Mouse (Mus musculus) midbrain, embryonic 15.5 days (tissue): ENCODE results near the gene Mtfr2. TPM values are rescaled to one million over a fixed set of nuclear protein-coding genes. Genes with fewer than 3 reads are reported as not detected.
A peak's percentile ranks its signal among the peaks of the same experiment; 100 is the strongest.

Experiments
- ATAC-seq: fragments of 200-750 bp; cut with Nextera tagmentation; replicated peaks from 2 replicates; pipeline ENCODE4 v1.8.0; 2017; ENCODE audit warnings: moderate TSS enrichment
- H3K27ac ChIP-seq: fragments of 300-500 bp; sonication (generic); 2 replicates; pipeline ENCODE4 v1.5.1; 2015; ENCODE audit warnings: mild to moderate bottlenecking, inconsistent platforms
- H3K27me3 ChIP-seq: fragments of 300-500 bp; sonication (generic); replicated peaks from 2 replicates; pipeline ENCODE4 v1.6.1; 2015; ENCODE audit warnings: inconsistent platforms
- H3K36me3 ChIP-seq: fragments of 300-500 bp; sonication (generic); replicated peaks from 2 replicates; pipeline ENCODE4 v1.6.1; 2015; ENCODE audit warnings: inconsistent platforms
- H3K4me1 ChIP-seq: fragments of 300-500 bp; sonication (generic); 2 replicates; pipeline ENCODE4 v1.6.1; 2015; ENCODE audit warnings: inconsistent platforms
- H3K4me2 ChIP-seq: fragments of 300-500 bp; sonication (generic); 2 replicates; pipeline ENCODE4 v1.6.1; 2015; ENCODE audit warnings: inconsistent platforms, mild to moderate bottlenecking, moderate library complexity
- H3K4me3 ChIP-seq: fragments of 300-500 bp; sonication (generic); 2 replicates; pipeline ENCODE4 v1.5.1; 2015; ENCODE audit warnings: mild to moderate bottlenecking, inconsistent platforms
- H3K9ac ChIP-seq: fragments of 300-500 bp; sonication (generic); 2 replicates; pipeline ENCODE4 v1.6.1; 2015; ENCODE audit warnings: mild to moderate bottlenecking, inconsistent platforms
- H3K9me3 ChIP-seq: fragments of 300-500 bp; sonication (generic); 2 replicates; pipeline ENCODE4 v1.6.1; 2016; ENCODE audit warnings: inconsistent platforms
- WGBS: fragments of 180-500 bp; shearing (Covaris S2); methylation state at CpG from one replicate; pipeline ENCODE4 v1.1.7; 2015; ENCODE audit warnings: mixed read lengths; 5-methylcytosine and 5-hydroxymethylcytosine counted together
- polyA plus RNA-seq: library from polyadenylated mRNA; unstranded; fragments of >200 nt; fragmentation: Nextera tagmentation; extraction: Ambion mirVana; gene quantifications from 2 replicates; pipeline ENCODE4 v1.2.1, GENCODE M21; 2015

Gene Mtfr2
- polyA plus RNA-seq, 1 experiment from 2014 or later: 0.50 TPM

DNA sequence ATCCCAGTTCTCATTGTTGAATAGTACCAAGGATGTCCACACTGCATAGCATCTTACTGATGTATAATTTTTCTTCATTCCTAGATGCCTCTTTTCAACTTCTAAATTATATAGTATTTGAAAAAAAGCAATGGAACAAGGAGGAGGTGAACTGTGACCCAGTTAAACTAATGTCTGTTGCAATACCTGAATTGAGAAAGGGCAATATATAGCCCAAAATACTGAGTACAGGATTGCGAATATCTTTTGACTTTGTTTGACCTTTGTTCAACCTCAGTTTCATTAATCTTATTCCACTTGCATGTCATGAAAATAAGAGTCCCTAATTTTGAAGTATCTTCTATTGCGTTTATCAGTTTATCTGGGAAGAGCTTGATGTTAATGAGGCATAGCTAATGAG lies 16.3 kb upstream of the Mtfr2 start:
- Histone ChIP-seq H3K36me3 (peaks cover 38% of the 10 kb centered on the region), H3K9ac (no peak overlapping the region), H3K27me3 (no peaks in the 10 kb centered on the region), H3K4me1 (no peaks in the 10 kb centered on the region), H3K4me2 (no peak overlapping the region), H3K4me3 (no peak overlapping the region), H3K27ac (no peak overlapping the region), H3K9me3 (no peaks in the 10 kb centered on the region)
- ATAC-seq: no peak
- WGBS: 94% methylated on average over 2 of the region's 2 CpGs

DNA sequence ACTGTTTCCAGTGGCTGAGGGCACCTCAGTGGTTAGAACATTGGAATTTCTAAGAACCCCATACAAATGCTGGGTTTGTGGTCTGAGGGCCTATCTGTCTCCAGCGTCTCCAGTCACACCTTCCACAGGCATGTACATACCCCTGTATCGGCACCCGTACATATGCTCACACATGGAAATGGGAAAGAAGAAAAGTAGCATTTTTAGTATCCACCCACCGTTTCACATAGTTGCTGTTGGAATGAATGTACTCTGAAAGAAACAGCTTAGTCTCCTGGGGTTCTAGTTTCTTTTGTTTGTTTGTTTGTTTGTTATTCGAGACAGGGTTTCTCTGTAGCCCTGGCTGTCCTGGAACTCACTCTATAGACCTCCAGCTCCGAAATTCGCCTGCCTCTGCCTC lies 9.7 kb upstream of the Mtfr2 start:
- no peak overlapping the region for H3K27ac ChIP-seq

DNA sequence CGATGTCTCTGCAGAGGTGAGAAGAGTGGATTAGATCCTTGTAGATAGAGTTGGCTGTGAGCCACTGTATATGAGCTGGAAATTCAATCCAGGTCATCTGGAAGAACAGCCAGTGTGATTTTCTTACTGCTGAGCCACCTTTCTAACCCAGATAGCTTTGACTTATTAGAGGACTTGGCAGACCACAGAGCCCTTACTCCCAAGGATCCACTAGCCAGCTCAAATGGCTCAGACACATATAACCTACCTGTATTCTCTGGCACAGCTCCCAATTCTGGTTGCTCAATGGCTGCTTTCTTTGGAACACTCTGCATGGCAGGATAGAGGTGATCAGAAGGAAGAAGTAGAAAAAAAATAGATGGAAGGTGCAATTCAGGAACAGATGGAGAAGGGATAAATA lies 1.8 kb upstream of the Mtfr2 start:
- Histone ChIP-seq H3K4me2 (no peak overlapping the region), H3K9me3 (no peaks in the 10 kb centered on the region), H3K4me1 (peaks cover 9% of the 10 kb centered on the region), H3K27me3 (no peaks in the 10 kb centered on the region), H3K9ac (no peak overlapping the region), H3K36me3 (peaks cover 30% of the 10 kb centered on the region), H3K27ac (no peak overlapping the region), H3K4me3 (no peak overlapping the region)
- ATAC-seq: no peak
- 74% methylated on average over 1 of the region's 1 CpGs for WGBS

More for the DNA sequence above, 9.7 kb upstream of the Mtfr2 start:
- H3K4me1 ChIP-seq: no peaks in the 10 kb centered on the region
- H3K36me3 ChIP-seq: peaks cover 34% of the 10 kb centered on the region; the same call in 1 of the 2 replicates
- WGBS: 87% methylated on average over 7 of the region's 7 CpGs
- H3K4me2 ChIP-seq: no peak overlapping the region
- no peak overlapping the region for H3K9ac ChIP-seq
- ATAC-seq: no peak
- H3K9me3 ChIP-seq: no peaks in the 10 kb centered on the region
- no peaks in the 10 kb centered on the region for H3K27me3 ChIP-seq
- no peak overlapping the region for H3K4me3 ChIP-seq

DNA sequence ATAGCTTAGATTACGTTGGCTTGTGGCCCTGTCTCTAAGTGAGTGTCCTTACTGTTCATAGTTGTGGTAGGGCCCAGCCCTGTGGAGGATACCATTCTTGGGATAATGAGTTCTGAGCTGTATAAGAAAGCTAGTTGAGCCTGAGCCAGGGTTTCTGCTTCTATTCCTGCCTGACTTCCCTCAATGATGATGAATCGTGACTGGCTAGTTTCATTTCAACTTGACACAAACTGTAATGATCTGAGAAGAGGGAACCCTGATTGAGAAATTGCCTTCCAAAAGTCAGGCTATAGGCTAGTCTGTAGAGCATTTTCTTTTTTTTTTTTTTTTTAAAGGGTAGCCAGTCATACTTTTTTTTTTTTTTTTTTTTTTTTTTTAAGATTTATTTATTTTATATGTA lies 1.3 kb downstream of the Mtfr2 start:
- Histone ChIP-seq H3K4me2 (no peak overlapping the region), H3K9me3 (no peaks in the 10 kb centered on the region), H3K27me3 (no peaks in the 10 kb centered on the region), H3K9ac (no peak overlapping the region), H3K4me1 (peaks cover 9% of the 10 kb centered on the region), H3K36me3 (peaks cover 16% of the 10 kb centered on the region), H3K27ac (no peak overlapping the region), H3K4me3 (no peak overlapping the region)
- ATAC-seq: no peak
- 96% methylated on average over 2 of the region's 2 CpGs for WGBS

DNA sequence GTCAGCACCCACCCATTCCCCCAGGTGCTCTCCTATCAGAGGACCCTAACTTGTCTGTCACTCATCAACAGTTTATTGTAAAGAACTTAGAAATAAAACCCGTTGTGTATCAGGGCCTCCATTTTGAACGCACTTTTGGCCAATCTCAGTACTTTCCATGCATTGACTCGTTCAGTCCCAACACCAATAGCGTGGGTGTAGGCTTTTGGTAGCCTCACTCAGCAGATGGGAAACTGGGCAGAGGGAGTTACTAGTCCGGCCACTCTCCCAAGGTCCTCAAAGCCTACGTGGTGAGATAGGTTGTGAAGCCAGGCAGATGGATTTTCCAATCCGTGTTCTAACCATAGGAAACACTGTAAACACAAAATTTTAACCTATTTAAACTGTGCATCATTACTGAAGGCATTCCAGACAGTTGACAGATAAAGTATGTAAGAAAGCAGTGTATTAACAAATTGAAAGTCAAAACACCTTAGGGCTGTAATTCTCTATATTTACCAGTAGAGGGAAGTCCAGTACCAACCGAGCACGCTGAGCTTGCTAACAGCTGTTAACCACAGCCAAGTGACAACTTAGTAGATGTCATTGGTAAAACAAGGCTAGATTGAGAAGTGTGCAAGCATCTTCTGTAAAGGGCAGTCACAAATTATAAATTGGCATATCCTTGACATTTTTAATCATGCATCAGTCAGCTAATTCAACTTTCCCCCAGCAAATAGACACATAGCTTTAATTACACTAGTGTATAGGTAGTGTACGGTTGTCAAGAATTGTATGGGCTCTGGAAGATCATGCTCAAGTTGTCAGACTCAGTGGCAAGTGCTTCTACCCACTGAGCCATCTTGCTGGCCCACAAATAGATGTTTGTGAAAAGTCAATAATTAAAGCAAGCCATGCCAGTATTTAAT lies 14.2 kb downstream of the Mtfr2 start:
- Histone ChIP-seq H3K27me3 (no peaks in the 10 kb centered on the region), H3K36me3 (no peaks in the 10 kb centered on the region), H3K27ac (no peak overlapping the region), H3K9ac (no peak overlapping the region), H3K4me2 (no peak overlapping the region), H3K4me1 (no peaks in the 10 kb centered on the region), H3K4me3 (no peak overlapping the region), H3K9me3 (no peaks in the 10 kb centered on the region)
- 60% methylated on average over 10 of the region's 10 CpGs for WGBS
- ATAC-seq: peak; percentile 80

DNA sequence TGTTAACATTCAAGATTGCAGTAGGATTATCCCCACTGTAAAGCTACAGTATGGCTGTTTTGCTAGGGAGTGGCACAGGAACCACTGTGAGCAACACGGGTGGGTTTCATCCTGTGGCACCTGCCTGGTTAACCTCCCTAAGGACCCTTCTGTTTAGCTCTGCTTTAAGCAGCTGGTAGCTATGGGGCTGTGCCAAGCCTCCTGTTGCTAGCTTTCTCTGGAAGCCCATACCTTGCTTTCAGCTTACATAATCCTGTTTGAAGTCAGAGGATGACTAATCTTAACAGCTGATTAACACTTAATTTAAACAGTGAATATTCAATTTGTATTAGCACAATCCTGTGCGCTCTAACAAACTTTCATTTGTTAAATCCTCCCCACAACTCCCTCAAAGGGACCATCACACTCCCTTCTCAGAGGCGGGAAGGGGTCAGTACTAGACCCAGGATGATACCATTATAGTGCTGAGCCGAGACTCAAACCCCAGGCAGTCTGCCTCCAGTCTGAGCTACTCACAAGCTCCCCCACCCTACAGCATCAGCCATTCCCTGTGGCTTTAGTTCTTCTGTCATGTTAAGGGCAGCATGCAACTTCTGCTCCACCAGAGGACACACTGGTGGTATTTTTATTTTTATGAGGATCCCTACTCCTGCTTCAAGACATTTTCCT lies 15.0 kb downstream of the Mtfr2 start:
- no peaks in the 10 kb centered on the region for H3K9me3 ChIP-seq
- peak; percentile 57; the same call in 1 of the 2 replicates for ATAC-seq
- H3K27ac ChIP-seq: no peak overlapping the region
- no peaks in the 10 kb centered on the region for H3K36me3 ChIP-seq
- no peaks in the 10 kb centered on the region for H3K4me1 ChIP-seq
- no peak overlapping the region for H3K4me3 ChIP-seq
- H3K27me3 ChIP-seq: no peaks in the 10 kb centered on the region
- WGBS: 64% methylated on average over 4 of the region's 4 CpGs
- no peak overlapping the region for H3K4me2 ChIP-seq
- no peak overlapping the region for H3K9ac ChIP-seq

DNA sequence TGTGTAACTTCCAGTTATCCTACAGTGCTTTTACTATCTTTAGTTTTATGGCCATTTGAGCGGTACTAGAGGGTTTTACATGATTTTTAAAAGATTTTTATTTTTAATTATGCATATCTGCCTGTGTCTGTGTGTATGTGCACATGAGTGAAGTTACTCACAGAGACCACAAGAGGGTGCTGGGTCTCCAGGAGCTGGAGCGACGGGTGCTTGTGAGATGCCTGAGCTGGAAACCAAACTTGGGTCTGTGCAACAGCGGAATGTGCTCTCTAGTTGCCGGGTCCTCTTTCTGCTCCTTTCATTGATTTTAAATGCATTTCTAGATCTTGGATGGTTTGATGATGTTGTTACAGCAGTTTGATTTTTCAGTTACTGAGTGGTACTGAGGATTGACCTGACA lies 24.5 kb downstream of the Mtfr2 start:
- no peak for ATAC-seq
- Histone ChIP-seq H3K36me3 (no peaks in the 10 kb centered on the region), H3K9me3 (no peaks in the 10 kb centered on the region), H3K4me2 (no peak overlapping the region), H3K27ac (no peak overlapping the region), H3K9ac (no peak overlapping the region), H3K4me1 (no peaks in the 10 kb centered on the region), H3K27me3 (no peaks in the 10 kb centered on the region), H3K4me3 (no peak overlapping the region)
- 97% methylated on average over 5 of the region's 5 CpGs for WGBS

DNA sequence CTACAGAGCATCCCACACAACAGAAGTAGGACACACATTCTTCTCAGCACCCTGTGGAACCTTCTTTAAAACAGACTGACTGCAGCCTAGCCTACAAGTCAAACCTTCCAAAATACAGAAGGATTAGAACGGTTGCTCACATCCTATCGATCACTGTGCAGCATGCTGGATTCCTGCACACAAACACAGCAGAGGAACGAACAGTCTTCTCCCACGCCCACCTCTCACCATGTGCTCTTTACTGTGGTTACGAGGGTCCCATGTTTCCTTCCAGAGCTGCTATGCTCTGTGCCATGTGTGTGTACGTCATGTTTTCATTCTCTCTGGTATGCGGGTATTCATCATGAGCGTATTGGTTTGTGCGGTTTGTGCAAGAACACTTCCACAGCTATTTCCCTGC lies 30.1 kb downstream of the Mtfr2 start:
- no peak overlapping the region for H3K27ac ChIP-seq
- no peaks in the 10 kb centered on the region for H3K9me3 ChIP-seq
- no peaks in the 10 kb centered on the region for H3K27me3 ChIP-seq
- H3K4me1 ChIP-seq: peaks cover 5% of the 10 kb centered on the region
- WGBS: 95% methylated on average over 9 of the region's 9 CpGs
- H3K9ac ChIP-seq: no peak overlapping the region
- H3K4me2 ChIP-seq: no peak overlapping the region
- no peak for ATAC-seq
- no peak overlapping the region for H3K4me3 ChIP-seq
- no peaks in the 10 kb centered on the region for H3K36me3 ChIP-seq

DNA sequence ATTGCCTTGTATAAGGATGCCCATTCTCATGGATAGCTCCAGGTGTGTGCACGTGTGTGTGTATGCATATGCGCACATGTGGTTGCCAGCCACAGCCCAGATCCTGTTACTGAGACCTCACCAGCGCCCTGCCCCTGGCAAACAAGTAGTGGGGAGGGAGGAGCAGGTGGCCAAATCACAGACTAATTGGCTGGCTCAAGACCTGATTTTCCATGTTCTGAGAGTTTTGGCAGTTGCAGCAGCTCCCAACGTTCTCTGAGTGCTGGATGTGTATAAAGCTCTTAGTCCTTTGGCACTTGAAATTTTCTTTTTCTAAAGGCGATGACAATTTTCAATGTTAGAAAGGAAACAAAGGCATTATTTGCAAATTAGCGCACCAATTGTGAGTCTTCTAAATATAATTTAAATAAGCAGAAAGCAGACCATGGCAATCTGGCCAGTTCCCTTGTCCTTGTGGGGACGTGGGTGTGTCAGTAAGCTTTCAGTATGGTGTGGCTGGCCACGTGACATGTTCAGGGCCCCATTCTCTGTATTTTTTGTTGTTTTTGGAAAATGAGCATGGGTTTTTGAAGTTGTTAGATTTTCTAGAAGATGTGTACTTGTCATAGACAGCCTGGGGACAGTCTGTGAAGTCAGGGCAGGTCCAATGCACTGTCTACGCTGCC lies 31.6 kb downstream of the Mtfr2 start:
- H3K27ac ChIP-seq: no peak overlapping the region

DNA sequence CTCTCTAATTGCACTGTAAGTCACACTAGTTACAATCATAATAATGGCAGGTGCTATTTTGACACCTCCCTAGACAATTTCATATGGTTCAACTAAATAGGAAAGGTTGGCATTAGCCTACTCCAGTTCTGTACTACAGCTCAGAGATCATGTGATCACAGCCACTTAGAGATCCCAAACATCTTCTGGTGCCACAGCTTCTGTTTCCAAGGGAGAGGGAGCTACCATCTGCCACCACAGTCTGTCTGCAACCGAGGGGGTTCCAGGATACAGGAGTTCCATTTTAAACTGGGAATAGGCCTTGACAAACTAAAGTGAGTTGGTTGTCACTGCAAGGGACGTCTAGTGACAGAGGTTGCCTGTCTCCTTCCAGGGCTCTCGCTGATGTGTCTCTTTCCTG lies 33.2 kb downstream of the Mtfr2 start:
- Histone ChIP-seq H3K9me3 (no peaks in the 10 kb centered on the region), H3K9ac (no peak overlapping the region), H3K36me3 (no peaks in the 10 kb centered on the region), H3K4me1 (peaks cover 11% of the 10 kb centered on the region), H3K4me3 (no peak overlapping the region), H3K27me3 (no peaks in the 10 kb centered on the region), H3K4me2 (no peak overlapping the region), H3K27ac (no peak overlapping the region)
- ATAC-seq: no peak
- 87% methylated on average over 3 of the region's 3 CpGs for WGBS

More for the DNA sequence above, 31.6 kb downstream of the Mtfr2 start:
- Histone ChIP-seq H3K27me3 (no peaks in the 10 kb centered on the region), H3K4me3 (no peak overlapping the region), H3K4me1 (peaks cover 11% of the 10 kb centered on the region), H3K4me2 (no peak overlapping the region), H3K36me3 (no peaks in the 10 kb centered on the region), H3K9ac (no peak overlapping the region), H3K9me3 (no peaks in the 10 kb centered on the region)
- WGBS: 84% methylated on average over 9 of the region's 9 CpGs
- ATAC-seq: no peak

DNA sequence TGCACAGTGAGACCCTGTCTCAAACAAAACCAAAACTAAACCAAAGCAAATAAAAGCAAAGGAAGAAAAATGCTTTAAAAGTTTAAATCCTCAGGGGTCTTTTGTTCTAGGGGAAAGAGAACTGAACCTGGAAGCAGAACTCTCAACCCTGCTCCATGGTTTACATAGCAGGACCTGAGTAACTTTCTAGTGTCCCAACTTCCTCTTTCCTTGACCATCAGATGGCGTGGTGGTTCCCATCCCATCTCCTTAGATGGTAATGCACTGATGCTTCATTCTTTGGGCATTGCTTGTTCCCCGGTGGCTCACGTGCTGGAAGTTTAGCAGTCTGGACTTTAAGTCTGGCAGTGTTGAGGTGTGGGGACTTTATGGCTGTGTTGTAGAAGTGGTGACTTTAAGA lies 33.8 kb downstream of the Mtfr2 start:
- H3K4me2 ChIP-seq: no peak overlapping the region
- no peaks in the 10 kb centered on the region for H3K9me3 ChIP-seq
- no peaks in the 10 kb centered on the region for H3K27me3 ChIP-seq
- peaks cover 11% of the 10 kb centered on the region for H3K4me1 ChIP-seq
- H3K4me3 ChIP-seq: no peak overlapping the region
- no peak overlapping the region for H3K9ac ChIP-seq
- H3K36me3 ChIP-seq: no peaks in the 10 kb centered on the region
- ATAC-seq: no peak
- H3K27ac ChIP-seq: no peak overlapping the region
- WGBS: 78% methylated on average over 3 of the region's 3 CpGs

DNA sequence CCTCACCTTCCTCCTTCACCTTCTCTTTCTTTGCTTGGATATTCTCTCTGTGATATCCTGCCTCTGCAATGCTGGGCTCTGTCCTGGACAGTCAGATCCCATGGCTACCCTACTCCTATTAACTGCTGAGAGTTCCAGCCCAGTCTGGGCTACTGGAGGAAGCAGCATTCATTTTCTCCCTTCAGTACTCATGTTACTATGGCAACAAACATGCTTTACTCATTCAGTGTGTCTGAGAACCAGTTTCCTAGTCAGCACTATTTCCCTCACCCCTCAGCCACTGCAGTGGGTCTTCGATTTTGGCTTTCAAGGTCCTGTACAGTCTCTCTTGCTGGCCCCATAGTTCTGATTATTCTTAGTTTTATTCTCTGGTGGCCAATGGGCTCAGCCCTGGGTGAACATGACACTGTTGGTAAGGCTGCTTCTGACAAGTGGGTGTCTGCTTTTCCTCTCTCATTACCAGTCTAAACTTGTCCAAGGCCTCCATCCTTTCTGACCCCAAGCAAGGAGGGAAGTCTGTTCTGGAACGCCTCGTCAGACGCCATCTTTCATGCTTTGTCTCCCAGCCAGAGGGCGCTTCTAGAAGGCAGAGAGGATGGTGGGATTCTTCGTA lies 35.3 kb downstream of the Mtfr2 start:
- H3K27ac ChIP-seq: no peak overlapping the region

More for the DNA sequence above, 35.3 kb downstream of the Mtfr2 start:
- peak; percentile 95 for ATAC-seq
- Histone ChIP-seq H3K4me3 (no peak overlapping the region), H3K4me1 (peaks cover 11% of the 10 kb centered on the region), H3K9me3 (no peaks in the 10 kb centered on the region), H3K4me2 (no peak overlapping the region), H3K27me3 (no peaks in the 10 kb centered on the region), H3K36me3 (no peaks in the 10 kb centered on the region), H3K9ac (no peak overlapping the region)
- 76% methylated on average over 6 of the region's 6 CpGs for WGBS
